Mouse (Mus musculus) kidney, adult 8-10 months (tissue): Measurements from ENCODE around the gene Cdhr1.
A peak's percentile ranks its signal among the peaks of the same experiment; 100 is the strongest.
"Not testable (repeated sequence)": the region's sequence is repeated elsewhere in the genome, so short reads cannot be mapped to it uniquely, and the experiment has no call there.

Experiments used
- DNase-seq, 2 experiments: peaks; one replicate each; pipeline ENCODE4 v3.0.0; 2022

Gene Cdhr1

GRCm38 (mm10) chr14:37097956-37098530, at the start of gene Cdhr1:
Gene Cdhr1 (minus strand): TSS chr14:37098347.
- DNase-seq, result no peak

GRCm38 (mm10) chr14:37139051-37139710, 41.0 kb upstream of the Cdhr1 start:
- peak; percentile 40 to 45 for DNase-seq

GRCm38 (mm10) chr14:37137596-37137995, 39.4 kb upstream of the Cdhr1 start:
- DNase-seq, result not testable (repeated sequence)

GRCm38 (mm10) chr14:37136110-37136509, 38.0 kb upstream of the Cdhr1 start:
- no peak for DNase-seq

- DNase-seq, result no peak
Measured at GRCm38 (mm10) chr14:37135671-37136070, 37.5 kb upstream of the Cdhr1 start.

- peak; percentile 98 to 99 for DNase-seq
Measured at GRCm38 (mm10) chr14:37135127-37135593, 37.0 kb upstream of the Cdhr1 start, which contains the start of gene Ghitm. Gene Ghitm (minus strand): TSS chr14:37135272.

GRCm38 (mm10) chr14:37134304-37135126, 36.4 kb upstream of the Cdhr1 start:
- peak in 1 of 2 experiments; percentile 27 for DNase-seq

GRCm38 (mm10) chr14:37127652-37128051, 29.5 kb upstream of the Cdhr1 start:
- peak in 1 of 2 experiments; percentile 40 for DNase-seq

- DNase-seq, result no peak
Measured at GRCm38 (mm10) chr14:37119233-37119632, 21.1 kb upstream of the Cdhr1 start.

GRCm38 (mm10) chr14:37113922-37114321, 15.8 kb upstream of the Cdhr1 start, which contains the start of gene 2610528A11Rik:
Gene 2610528A11Rik (minus strand): TSS chr14:37114022.
- DNase-seq, result no peak

- peak in 1 of 2 experiments; percentile 23 for DNase-seq
Measured at GRCm38 (mm10) chr14:37112931-37113330, 14.8 kb upstream of the Cdhr1 start.

- no peak for DNase-seq
Measured at GRCm38 (mm10) chr14:37111371-37111770, 13.2 kb upstream of the Cdhr1 start.

- no peak for DNase-seq
Measured at GRCm38 (mm10) chr14:37110456-37110855, 12.3 kb upstream of the Cdhr1 start.

- DNase-seq, result no peak
Measured at GRCm38 (mm10) chr14:37109975-37110374, 11.8 kb upstream of the Cdhr1 start.

- no peak for DNase-seq
Measured at GRCm38 (mm10) chr14:37109460-37109859, 11.3 kb upstream of the Cdhr1 start.

- no peak for DNase-seq
Measured at GRCm38 (mm10) chr14:37105846-37106245, 7.7 kb upstream of the Cdhr1 start.

- DNase-seq, result peak; percentile 23 to 33
Measured at GRCm38 (mm10) chr14:37104747-37105146, 6.6 kb upstream of the Cdhr1 start.

- no peak for DNase-seq
Measured at GRCm38 (mm10) chr14:37102484-37102883, 4.3 kb upstream of the Cdhr1 start.

- DNase-seq, result no peak
Measured at GRCm38 (mm10) chr14:37101531-37101930, 3.4 kb upstream of the Cdhr1 start.

GRCm38 (mm10) chr14:37095556-37095955, 2.6 kb downstream of the Cdhr1 start:
- DNase-seq, result no peak

GRCm38 (mm10) chr14:37094436-37094835, 3.7 kb downstream of the Cdhr1 start:
- DNase-seq, result no peak

- no peak for DNase-seq
Measured at GRCm38 (mm10) chr14:37083755-37084154, 14.4 kb downstream of the Cdhr1 start.

GRCm38 (mm10) chr14:37080724-37081123, 17.4 kb downstream of the Cdhr1 start:
- no peak for DNase-seq
